ENCODE assay signal across 8 mouse cellular contexts in the genomic region with DNA sequence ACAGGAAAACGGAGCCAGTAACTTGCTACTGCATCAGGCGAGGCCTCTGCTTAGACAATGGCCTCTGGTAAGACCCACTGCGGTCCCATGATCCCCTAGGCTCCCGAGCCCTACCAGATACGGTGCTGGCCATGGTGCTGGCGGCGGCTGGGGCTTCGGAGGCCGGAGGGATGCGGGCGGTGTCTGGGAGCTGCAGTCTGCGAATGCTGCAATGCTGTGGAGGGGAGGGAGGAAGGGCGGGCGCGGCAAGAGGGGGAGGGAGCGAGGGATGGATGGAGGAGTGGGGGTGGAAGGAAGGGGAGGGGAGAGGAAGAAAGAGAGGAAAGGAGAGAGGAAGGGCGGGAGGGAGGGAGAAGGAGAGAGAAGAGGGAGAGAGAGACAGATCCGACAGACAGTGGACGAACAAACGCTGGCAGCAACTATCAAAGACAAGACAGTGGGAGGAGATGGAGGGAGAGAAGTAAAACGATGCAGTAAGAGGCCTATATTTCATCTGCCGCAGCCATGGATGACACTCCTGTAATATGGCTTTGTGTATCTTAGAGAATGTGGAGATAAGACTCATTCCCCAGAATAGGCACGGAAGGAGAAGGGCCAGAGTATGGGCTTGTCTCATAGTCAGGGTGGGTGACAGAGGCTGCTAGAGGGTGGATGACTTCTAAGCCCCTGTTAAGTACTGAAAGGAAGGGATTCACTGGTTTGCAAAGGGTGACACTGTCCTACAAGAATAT. TPM values are rescaled to one million over a fixed set of nuclear protein-coding genes. Genes with fewer than 3 reads are reported as not detected.
A peak's percentile ranks its signal among the peaks of the same experiment; 100 is the strongest.
DNase-seq lines count a peak whose midpoint lies in the region; ATAC-seq and TF ChIP-seq lines count a peak whose summit lies in the region.

A gene (minus strand): TSS at position 421 of the 731 bp plus-strand sequence.

- 0 out of 2 replicates have a peak, but pooled peaks cover 4% of the 10 kb centered on the region for H3K36me3 ChIP-seq in forebrain, postnatal 0 days (ENCODE audit: insufficient read depth)
- H3K36me3 ChIP-seq in hindbrain, embryonic 14.5 days (replicated peaks; ENCODE audit: control insufficient read depth, insufficient read depth): no peaks in the 10 kb centered on the region; the same call in 1 of the 2 replicates

- TF ChIP-seq POLR2A in cerebellum, adult 2 months (IDR thresholded peaks at IDR 0.05; ENCODE audit: borderline replicate concordance, insufficient read depth, low read length): peak; percentile 95

- no peaks in the 10 kb centered on the region for H3K27me3 ChIP-seq in cerebellum, adult 2 months (ENCODE audit: control insufficient read depth, insufficient read depth, low read length)
- no peaks in the 10 kb centered on the region for H3K27me3 ChIP-seq in forebrain, postnatal 0 days (ENCODE audit: insufficient read depth, low read length)
- H3K27me3 ChIP-seq in hindbrain, embryonic 14.5 days (ENCODE audit: control insufficient read depth, insufficient read depth, low read length): no peaks in the 10 kb centered on the region; the same call in 1 of the 2 replicates

- DNase-seq in heart, adult 11 months: peak; percentile 93
- no peak for DNase-seq in heart, adult 9 months (ENCODE audit: low spot score in 2 of 2)
- peak; percentile 88 to 90 for DNase-seq in cerebellum, adult 2 months
- peak; percentile 88 for DNase-seq in forebrain, postnatal 0 days
- DNase-seq in hindbrain, embryonic 14.5 days (ENCODE audit: low spot score): peak; percentile 76
- peak; percentile 78 to 84 for DNase-seq in left cerebral cortex, adult 18-20 months (ENCODE audit: low spot score in 2 of 2)
- peak; percentile 87 for DNase-seq in right cerebral cortex, postnatal 4 days

- peak within 1 kb of the TSS; percentile 99 for H3K4me3 ChIP-seq in cerebellum, adult 2 months (replicated peaks; ENCODE audit: insufficient read depth, low read depth, low read length)
- H3K4me3 ChIP-seq in forebrain, postnatal 0 days (ENCODE audit: low read depth, low read length): peak within 1 kb of the TSS; percentile 92
- peak within 1 kb of the TSS; percentile 74 for H3K4me3 ChIP-seq in hindbrain, embryonic 14.5 days (replicated peaks; ENCODE audit: low read length)

- H3K4me1 ChIP-seq in cerebellum, adult 2 months (ENCODE audit: control insufficient read depth, insufficient read depth, low read length): peaks cover 3% of the 10 kb centered on the region; the same call in 1 of the 2 replicates
- H3K4me1 ChIP-seq in forebrain, postnatal 0 days (ENCODE audit: insufficient read depth): peaks cover 13% of the 10 kb centered on the region; the same call in 1 of the 2 replicates
- H3K4me1 ChIP-seq in hindbrain, embryonic 14.5 days (replicated peaks; ENCODE audit: control insufficient read depth, insufficient read depth, low read length): peaks cover 22% of the 10 kb centered on the region

- H3K4me2 ChIP-seq in forebrain, postnatal 0 days (ENCODE audit: low read depth): peak within 1 kb of the TSS; percentile 90
- H3K4me2 ChIP-seq in hindbrain, embryonic 14.5 days (replicated peaks): peak within 1 kb of the TSS; percentile 91

- peak within 1 kb of the TSS; percentile 98 for H3K27ac ChIP-seq in cerebellum, adult 2 months (ENCODE audit: insufficient read depth, low read length)
- peak within 1 kb of the TSS; percentile 98 for H3K27ac ChIP-seq in forebrain, postnatal 0 days (ENCODE audit: low read depth, low read length)
- peak within 1 kb of the TSS; percentile 93 for H3K27ac ChIP-seq in hindbrain, embryonic 14.5 days

- 1% methylated on average over 23 of the region's 23 CpGs for WGBS in cerebellum, adult 2 months
- WGBS in forebrain, postnatal 0 days: 2% methylated on average over 23 of the region's 23 CpGs
- WGBS in hindbrain, embryonic 14.5 days: 3% methylated on average over 20 of the region's 23 CpGs

- no peaks in the 10 kb centered on the region for H3K9me3 ChIP-seq in forebrain, postnatal 0 days (ENCODE audit: low read length)
- H3K9me3 ChIP-seq in hindbrain, embryonic 14.5 days (ENCODE audit: control insufficient read depth, low read length): no peaks in the 10 kb centered on the region

- ATAC-seq in forebrain, postnatal 0 days: peak; percentile 94
- peak; percentile 89 for ATAC-seq in hindbrain, embryonic 14.5 days (ENCODE audit: low FRiP score)
- ATAC-seq in megakaryocyte progenitor cell, adult 5-6 weeks (replicated peaks; ENCODE audit: poor library complexity): peak; percentile 96

- H3K9ac ChIP-seq in forebrain, postnatal 0 days: peak within 1 kb of the TSS; percentile 98
- peak within 1 kb of the TSS; percentile 89 for H3K9ac ChIP-seq in hindbrain, embryonic 14.5 days

- TF ChIP-seq CTCF in cerebellum, adult 2 months (IDR thresholded peaks at IDR 0.05; ENCODE audit: borderline replicate concordance, insufficient read depth, low read depth, low read length): no peak
- no peak for TF ChIP-seq CTCF in forebrain, postnatal 0 days (IDR thresholded peaks at IDR 0.05; ENCODE audit: low read depth)

RNA-seq across cellular contexts. Expression of the gene that starts here (rescaled TPM):
- polyA plus RNA-seq in cerebellum, adult 2 months (2012; rRNA removed): 1,100 TPM in 2 replicates
- 1,247 and 1,493 TPM in 2 replicates for total RNA-seq in forebrain, postnatal 0 days (2014; rRNA removed)
- polyA plus RNA-seq in forebrain, postnatal 0 days (2015; fragmentation: Nextera tagmentation; extraction: Ambion mirVana): 1,714 and 1,956 TPM in 2 replicates
- polyA plus RNA-seq in hindbrain, embryonic 14.5 days (2014; fragmentation: Nextera tagmentation; extraction: Ambion mirVana): 1,468 and 1,594 TPM in 2 replicates
- 100 to 1,000 TPM; 647 to 666 TPM for total RNA-seq in left cerebral cortex, adult 18-20 months (2021)
- not detected in 2 replicates for total RNA-seq in megakaryocyte progenitor cell, adult 5-6 weeks (2015)
- not detected in 2 replicates for total RNA-seq in megakaryocyte progenitor cell, adult 5-6 weeks (2017)

Comparison
In these comparisons a context has a peak if more than half of its experiments do, and no peak if none do; other contexts are left out.
1. RNA of the gene that starts here (total RNA-seq): 1,247 to 1,493 TPM in forebrain, postnatal 0 days and 647 to 666 TPM in left cerebral cortex, adult 18-20 months; not detected in megakaryocyte progenitor cell, adult 5-6 weeks; every median in the first group is over 100 times any median in the second.
2. DNase-seq: peak in heart, adult 11 months (single experiment), cerebellum, adult 2 months (2 of 2), forebrain, postnatal 0 days (single experiment), hindbrain, embryonic 14.5 days (single experiment), left cerebral cortex, adult 18-20 months (2 of 2) and right cerebral cortex, postnatal 4 days (single experiment); none in heart, adult 9 months (0 of 2).
3. Peak in ATAC-seq in megakaryocyte progenitor cell, adult 5-6 weeks; RNA of the gene not detected or under 1 TPM.
4. Peak in every context shown above with its lines, with median percentiles within 50 percentile points of each other: H3K27ac ChIP-seq, H3K4me3 ChIP-seq and ATAC-seq.